Mouse (Mus musculus) kidney, embryonic 16.5 days (tissue): ENCODE measurements around the gene Ndufs8. TPM values are rescaled to one million over a fixed set of nuclear protein-coding genes. Genes with fewer than 3 reads are reported as not detected.

Experiments
- ATAC-seq: fragments of 200-750 bp; cut with Nextera tagmentation; 2 replicates; pipeline ENCODE4 v1.8.0; 2017; ENCODE audit warnings: moderate TSS enrichment; ENCODE audit not compliant: low FRiP score, low TSS enrichment
- H3K27ac ChIP-seq: fragments of 300-500 bp; sonication (generic); 2 replicates; pipeline ENCODE4 v1.5.1; 2014; ENCODE audit warnings: low read length
- H3K27me3 ChIP-seq: fragments of 300-500 bp; sonication (generic); 2 replicates; pipeline ENCODE4 v1.6.1; 2014; ENCODE audit warnings: low read length, control low read depth, mixed read lengths; ENCODE audit not compliant: insufficient read depth
- H3K36me3 ChIP-seq: fragments of 300-500 bp; sonication (generic); 2 replicates; pipeline ENCODE4 v1.6.1; 2014; ENCODE audit warnings: low read length, control low read depth, mixed read lengths; ENCODE audit not compliant: insufficient read depth
- H3K4me1 ChIP-seq: fragments of 300-500 bp; sonication (generic); 2 replicates; pipeline ENCODE4 v1.6.1; 2014; ENCODE audit warnings: low read length, control low read depth, mixed read lengths; ENCODE audit not compliant: insufficient read depth
- H3K4me2 ChIP-seq: fragments of 300-500 bp; sonication (generic); replicated peaks from 2 replicates; pipeline ENCODE4 v1.6.1; 2014; ENCODE audit warnings: low read depth, low read length
- H3K4me3 ChIP-seq: fragments of 300-500 bp; sonication (generic); 2 replicates; pipeline ENCODE4 v1.5.1; 2014; ENCODE audit warnings: mild to moderate bottlenecking, low read length
- H3K9ac ChIP-seq: fragments of 300-500 bp; sonication (generic); replicated peaks from 2 replicates; pipeline ENCODE4 v1.6.1; 2014; ENCODE audit warnings: low read length
- H3K9me3 ChIP-seq: fragments of 300-500 bp; sonication (generic); 2 replicates; pipeline ENCODE4 v1.6.1; 2016; ENCODE audit warnings: low read length, control low read depth
- WGBS: fragments of 180-500 bp; shearing (Covaris S2); extraction: QIAGEN DNeasy Blood & Tissue Kit; methylation state at CpG from one replicate; pipeline ENCODE4 v1.1.7; 2014; 5-methylcytosine and 5-hydroxymethylcytosine counted together
- polyA plus RNA-seq: library from polyadenylated mRNA; unstranded; fragments of >200 nt; fragmentation: Nextera tagmentation; extraction: Ambion mirVana; gene quantifications from 2 replicates; pipeline ENCODE4 v1.2.1, GENCODE M21; 2015

The Ndufs8 gene
- polyA plus RNA-seq, 1 experiment from 2014 or later, result 401 TPM

- Histone ChIP-seq H3K36me3 (peaks cover 67% of the 10 kb centered on the region), H3K4me2 (no peak overlapping the region), H3K27ac (no peak overlapping the region), H3K4me1 (no peaks in the 10 kb centered on the region), H3K9me3 (no peaks in the 10 kb centered on the region), H3K27me3 (no peaks in the 10 kb centered on the region), H3K4me3 (no peak overlapping the region), H3K9ac (no peak overlapping the region)
- ATAC-seq, result no peak
- WGBS, result 94% methylated on average over 10 of the region's 10 CpGs
Observed at GRCm38 (mm10) chr19:3896208-3896607, 16.4 kb downstream of the Ndufs8 start.

DNA sequence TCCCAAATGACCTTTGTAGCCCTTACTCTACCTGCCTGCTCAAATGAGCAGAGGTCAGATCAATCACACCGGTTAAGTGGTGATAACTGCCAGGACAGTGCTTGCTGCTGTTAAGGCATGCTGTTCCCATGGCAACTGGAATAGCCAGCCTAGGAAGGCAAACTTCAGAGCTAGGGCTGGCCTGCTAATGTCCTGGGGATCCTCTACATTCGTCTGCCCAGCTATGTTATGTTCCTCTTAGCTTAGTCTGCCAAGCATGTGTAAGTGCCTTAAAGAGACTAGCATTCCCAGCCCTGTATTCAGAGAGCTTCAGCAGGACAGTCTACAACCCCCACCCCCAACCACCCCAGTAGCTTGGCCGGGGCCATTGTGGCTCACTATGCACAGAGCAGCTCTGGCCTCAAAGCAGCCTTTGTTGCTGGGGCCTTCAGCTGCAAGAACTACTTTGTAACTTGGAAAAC, 17.4 kb downstream of the Ndufs8 start:
- Histone ChIP-seq H3K4me1 (no peaks in the 10 kb centered on the region), H3K27ac (no peak overlapping the region), H3K9ac (no peak overlapping the region), H3K4me3 (no peak overlapping the region), H3K36me3 (peaks cover 70% of the 10 kb centered on the region), H3K27me3 (no peaks in the 10 kb centered on the region), H3K4me2 (no peak overlapping the region), H3K9me3 (no peaks in the 10 kb centered on the region)
- ATAC-seq, result no peak
- WGBS, result 41% methylated on average over 3 of the region's 3 CpGs

GRCm38 (mm10) chr19:3894294-3894693, 18.3 kb downstream of the Ndufs8 start:
- H3K9me3 ChIP-seq, result no peaks in the 10 kb centered on the region
- no peak overlapping the region for H3K4me3 ChIP-seq
- no peaks in the 10 kb centered on the region for H3K27me3 ChIP-seq
- 90% methylated on average over 2 of the region's 2 CpGs for WGBS
- H3K4me1 ChIP-seq, result no peaks in the 10 kb centered on the region
- ATAC-seq, result no peak
- no peak overlapping the region for H3K9ac ChIP-seq
- H3K27ac ChIP-seq, result no peak overlapping the region
- peaks cover 78% of the 10 kb centered on the region for H3K36me3 ChIP-seq
- no peak overlapping the region for H3K4me2 ChIP-seq

- H3K27me3 ChIP-seq, result no peaks in the 10 kb centered on the region
- no peak overlapping the region for H3K27ac ChIP-seq
- H3K4me2 ChIP-seq, result no peak overlapping the region
- peaks cover 81% of the 10 kb centered on the region for H3K36me3 ChIP-seq
- no peak for ATAC-seq
- no peak overlapping the region for H3K4me3 ChIP-seq
- H3K4me1 ChIP-seq, result no peaks in the 10 kb centered on the region
- WGBS, result 82% methylated on average over 4 of the region's 4 CpGs
- no peaks in the 10 kb centered on the region for H3K9me3 ChIP-seq
- no peak overlapping the region for H3K9ac ChIP-seq
Observed at GRCm38 (mm10) chr19:3893545-3894116, 18.9 kb downstream of the Ndufs8 start.

- Histone ChIP-seq H3K36me3 (peaks cover 65% of the 10 kb centered on the region), H3K4me3 (no peak overlapping the region), H3K27ac (no peak overlapping the region), H3K27me3 (no peaks in the 10 kb centered on the region), H3K9me3 (no peaks in the 10 kb centered on the region), H3K9ac (no peak overlapping the region), H3K4me2 (no peak overlapping the region), H3K4me1 (no peaks in the 10 kb centered on the region)
- WGBS, result 80% methylated on average over 8 of the region's 8 CpGs
- no peak for ATAC-seq
Observed at GRCm38 (mm10) chr19:3890181-3890580, 22.4 kb downstream of the Ndufs8 start.

GRCm38 (mm10) chr19:3889096-3889495, 23.5 kb downstream of the Ndufs8 start:
- 90% methylated on average over 5 of the region's 5 CpGs for WGBS
- no peak for ATAC-seq
- H3K36me3 ChIP-seq, result peaks cover 60% of the 10 kb centered on the region

GRCm38 (mm10) chr19:3884325-3884990, 28.1 kb downstream of the Ndufs8 start:
- Histone ChIP-seq H3K36me3 (peaks cover 27% of the 10 kb centered on the region), H3K4me3 (no peak overlapping the region), H3K9me3 (no peaks in the 10 kb centered on the region), H3K27me3 (no peaks in the 10 kb centered on the region), H3K9ac (no peak overlapping the region), H3K27ac (no peak overlapping the region), H3K4me1 (0 out of 2 replicates have a peak, but pooled peaks cover 3% of the 10 kb centered on the region), H3K4me2 (no peak overlapping the region)
- WGBS, result 73% methylated on average over 6 of the region's 6 CpGs
- no peak for ATAC-seq

More at GRCm38 (mm10) chr19:3889096-3889495, 23.5 kb downstream of the Ndufs8 start:
- Histone ChIP-seq H3K9me3 (no peaks in the 10 kb centered on the region), H3K27ac (no peak overlapping the region), H3K4me3 (no peak overlapping the region), H3K9ac (no peak overlapping the region), H3K4me1 (no peaks in the 10 kb centered on the region), H3K4me2 (no peak overlapping the region), H3K27me3 (no peaks in the 10 kb centered on the region)

DNA sequence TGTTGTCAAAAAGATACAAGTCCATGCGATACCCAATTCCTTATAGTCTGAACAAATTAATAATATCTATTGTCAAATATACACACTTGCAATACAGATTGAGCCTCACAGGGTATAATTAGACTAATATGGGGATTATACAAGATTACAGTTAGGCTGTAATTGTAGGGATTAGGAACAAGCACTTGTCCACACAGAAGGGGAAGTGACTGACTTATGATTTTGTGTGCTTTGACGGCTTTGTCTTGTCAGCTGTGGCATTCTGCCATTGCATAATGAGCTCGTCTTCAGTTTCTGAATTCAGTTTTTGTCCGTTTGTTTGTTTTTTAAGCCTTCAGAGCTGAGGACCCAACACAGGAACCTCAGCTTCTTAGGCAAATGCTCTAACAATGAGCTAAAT, 30.4 kb downstream of the Ndufs8 start:
- Histone ChIP-seq H3K36me3 (peaks cover 15% of the 10 kb centered on the region; the same call in 1 of the 2 replicates), H3K27ac (no peak overlapping the region), H3K4me3 (no peak overlapping the region), H3K9me3 (no peaks in the 10 kb centered on the region), H3K4me1 (0 out of 2 replicates have a peak, but pooled peaks cover 3% of the 10 kb centered on the region), H3K9ac (no peak overlapping the region), H3K27me3 (no peaks in the 10 kb centered on the region), H3K4me2 (no peak overlapping the region)
- no peak for ATAC-seq
- WGBS, result 88% methylated on average over 4 of the region's 4 CpGs

GRCm38 (mm10) chr19:3880054-3880848, 32.3 kb downstream of the Ndufs8 start:
- Histone ChIP-seq H3K4me3 (no peak overlapping the region), H3K9ac (no peak overlapping the region), H3K4me1 (0 out of 2 replicates have a peak, but pooled peaks cover 3% of the 10 kb centered on the region), H3K9me3 (no peaks in the 10 kb centered on the region), H3K36me3 (peaks cover 9% of the 10 kb centered on the region; the same call in 1 of the 2 replicates), H3K27me3 (no peaks in the 10 kb centered on the region), H3K27ac (no peak overlapping the region; the same call in 1 of the 2 replicates), H3K4me2 (no peak overlapping the region)
- 74% methylated on average over 6 of the region's 6 CpGs for WGBS
- ATAC-seq, result no peak
